Mouse (Mus musculus) layer of hippocampus, postnatal 10 days (tissue): Measurements from ENCODE around the gene Gimap1. TPM values are rescaled to one million over a fixed set of nuclear protein-coding genes. Genes with fewer than 3 reads are reported as not detected.

ENCODE experiments used
- DNase-seq, 2 experiments: peaks; one replicate each; pipeline ENCODE4 v3.0.0; 2021; ENCODE audit warnings: low spot score in 2 of 2
- long read RNA-seq: library from polyadenylated mRNA; stranded (forward); transcript quantifications from one replicate; pipeline ENCODE4 v2.0.0, GENCODE M21; 2023
- total RNA-seq, 2 experiments: library from RNA; stranded (reverse); gene quantifications; 2 replicates each; pipeline ENCODE4 v1.2.3; 2021

The Gimap1 gene
- 1 to 10 TPM; 3.0 to 3.2 TPM for total RNA-seq
- long read RNA-seq, transcript Gimap1-201 (3 exons, 1,493 nt) = major isoform, 5 of 9 reads
- long read RNA-seq, partial matches to known transcripts = 1 of 9 reads
- long read RNA-seq, other reads (novel, unspliced or antisense) = 1 of 9 reads

- no peak for DNase-seq
Observed at GRCm38 (mm10) chr6:48738961-48739779, at the start of gene Gimap1. Gene Gimap1, plus strand, starts transcription at chr6:48739054.

- DNase-seq = no peak
Observed at GRCm38 (mm10) chr6:48689320-48689719, 49.5 kb upstream of the Gimap1 start.

GRCm38 (mm10) chr6:48692962-48693361, 45.9 kb upstream of the Gimap1 start:
- DNase-seq = no peak

GRCm38 (mm10) chr6:48696830-48697554, 41.9 kb upstream of the Gimap1 start:
- DNase-seq = no peak

GRCm38 (mm10) chr6:48697555-48697930, 41.3 kb upstream of the Gimap1 start:
- DNase-seq = no peak

GRCm38 (mm10) chr6:48698066-48698856, 40.6 kb upstream of the Gimap1 start:
- DNase-seq = no peak

GRCm38 (mm10) chr6:48698888-48699287, 40.0 kb upstream of the Gimap1 start:
- DNase-seq = no peak

- no peak for DNase-seq
Observed at GRCm38 (mm10) chr6:48700251-48701075, 38.4 kb upstream of the Gimap1 start.

GRCm38 (mm10) chr6:48702146-48702545, 36.7 kb upstream of the Gimap1 start:
- DNase-seq = no peak

- no peak for DNase-seq
Observed at GRCm38 (mm10) chr6:48702601-48703000, 36.3 kb upstream of the Gimap1 start.

GRCm38 (mm10) chr6:48704146-48704545, 34.7 kb upstream of the Gimap1 start:
- DNase-seq = no peak

- DNase-seq = no peak
Observed at GRCm38 (mm10) chr6:48706130-48706529, 32.7 kb upstream of the Gimap1 start.

- DNase-seq = no peak
Observed at GRCm38 (mm10) chr6:48718455-48718854, 20.4 kb upstream of the Gimap1 start, which contains the start of the genes Gm28053 and Gimap7. Gene Gm28053, plus strand, starts transcription at chr6:48718607. Gene Gimap7, plus strand, starts transcription at chr6:48718621.

- DNase-seq = no peak
Observed at GRCm38 (mm10) chr6:48720326-48720725, 18.5 kb upstream of the Gimap1 start.

GRCm38 (mm10) chr6:48723468-48723867, 15.4 kb upstream of the Gimap1 start:
- no peak for DNase-seq

GRCm38 (mm10) chr6:48725476-48725875, 13.4 kb upstream of the Gimap1 start:
- DNase-seq = peak in 1 of 2 experiments; percentile 22

GRCm38 (mm10) chr6:48727761-48728160, 11.1 kb upstream of the Gimap1 start:
- DNase-seq = no peak

GRCm38 (mm10) chr6:48732864-48733304, 6.0 kb upstream of the Gimap1 start:
- no peak for DNase-seq

- DNase-seq = no peak
Observed at GRCm38 (mm10) chr6:48733660-48734059, 5.2 kb upstream of the Gimap1 start.

- DNase-seq = no peak
Observed at GRCm38 (mm10) chr6:48737053-48737452, 1.8 kb upstream of the Gimap1 start.
